Mouse (Mus musculus): ENCODE data around the gene Zfp574.
A peak's percentile ranks its signal among the peaks of the same experiment; 100 is the strongest.

Zfp574 gene

GRCm38 (mm10) chr7:25112178-25112955 lies 40.0 kb downstream of the Zfp574 start:
- DNase-seq (ENCODE audit: low spot score in 2 of 2), result no peak

GRCm38 (mm10) chr7:25112956-25113603 lies 40.7 kb downstream of the Zfp574 start:
- DNase-seq (ENCODE audit: low spot score in 2 of 2), result no peak

GRCm38 (mm10) chr7:25120061-25120834 lies 47.9 kb downstream of the Zfp574 start:
- peak in 1 of 2 experiments; percentile 63 for DNase-seq (ENCODE audit: low spot score in 2 of 2)

GRCm38 (mm10) chr7:25121240-25121786 lies 48.9 kb downstream of the Zfp574 start:
- no peak for DNase-seq (ENCODE audit: low spot score in 2 of 2)

GRCm38 (mm10) chr7:25125716-25126281 lies 53.4 kb downstream of the Zfp574 start:
- no peak for DNase-seq (ENCODE audit: low spot score in 2 of 2)

- no peak for DNase-seq (ENCODE audit: low spot score in 2 of 2)
Measured at GRCm38 (mm10) chr7:25127971-25128370, 55.6 kb downstream of the Zfp574 start.

- no peak for DNase-seq (ENCODE audit: low spot score in 2 of 2)
Measured at GRCm38 (mm10) chr7:25129390-25129979, 57.1 kb downstream of the Zfp574 start.

- no peak for DNase-seq (ENCODE audit: low spot score in 2 of 2)
Measured at GRCm38 (mm10) chr7:25130565-25130964, 58.2 kb downstream of the Zfp574 start.

- no peak for DNase-seq (ENCODE audit: low spot score in 2 of 2)
Measured at GRCm38 (mm10) chr7:25131247-25131646, 58.9 kb downstream of the Zfp574 start.

GRCm38 (mm10) chr7:25132318-25132960 lies 60.1 kb downstream of the Zfp574 start:
- DNase-seq (ENCODE audit: low spot score in 2 of 2), result no peak
